Mouse (Mus musculus) frontal cortex, adult (tissue): ENCODE data around the gene Zfp280d.

Experiments used
- ATAC-seq: cut with Nextera tagmentation; 2 replicates; pipeline ENCODE4 v1.9.2; 2017; ENCODE audit warnings: mild to moderate bottlenecking, moderate library complexity, mixed read lengths; ENCODE audit not compliant: low TSS enrichment

Zfp280d gene

DNA sequence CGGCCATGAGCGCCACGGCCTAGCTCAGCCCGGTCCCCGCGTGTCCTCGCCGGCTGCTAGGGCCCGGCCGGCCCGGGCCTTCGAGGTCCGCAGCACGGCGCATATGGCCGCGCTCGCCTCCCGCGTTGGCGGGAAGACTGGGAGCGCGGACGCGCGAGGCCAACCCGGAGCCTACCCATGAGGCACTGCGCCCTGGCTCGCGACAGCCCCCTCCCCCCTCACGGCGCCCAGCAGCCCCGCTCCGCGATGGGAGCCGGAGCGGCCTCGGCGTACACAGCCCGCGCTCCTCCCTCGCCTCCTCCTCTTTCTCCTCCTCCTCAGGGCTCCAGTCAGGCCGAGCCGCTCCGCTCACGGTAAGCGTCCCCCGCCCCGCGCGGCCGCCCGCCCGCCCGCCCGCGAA lies at the start of gene Zfp280d:
TSS of gene Zfp280d (plus strand) at position 184 of the 400 bp plus-strand sequence.
- ATAC-seq, result peak; percentile 93

DNA sequence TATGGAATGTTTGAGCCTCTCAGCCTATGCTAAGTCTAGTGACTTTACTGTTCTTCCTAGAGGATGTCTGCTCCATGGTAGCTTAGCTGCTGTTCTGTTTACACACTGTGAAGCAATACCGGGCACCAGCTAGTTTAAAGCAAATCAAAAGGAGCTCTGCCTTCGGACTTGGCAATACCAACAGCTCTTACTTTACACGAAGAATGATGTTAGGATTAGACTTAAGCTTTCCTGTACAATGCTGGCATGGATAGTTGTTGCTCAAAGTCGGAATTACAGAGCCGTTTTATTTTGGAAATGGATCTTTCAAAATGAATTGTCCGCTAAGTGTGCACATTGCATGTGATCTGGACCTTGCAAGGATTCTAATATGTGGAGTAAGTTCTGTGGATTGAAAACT lies 48.1 kb upstream of the Zfp280d start:
- no peak for ATAC-seq

DNA sequence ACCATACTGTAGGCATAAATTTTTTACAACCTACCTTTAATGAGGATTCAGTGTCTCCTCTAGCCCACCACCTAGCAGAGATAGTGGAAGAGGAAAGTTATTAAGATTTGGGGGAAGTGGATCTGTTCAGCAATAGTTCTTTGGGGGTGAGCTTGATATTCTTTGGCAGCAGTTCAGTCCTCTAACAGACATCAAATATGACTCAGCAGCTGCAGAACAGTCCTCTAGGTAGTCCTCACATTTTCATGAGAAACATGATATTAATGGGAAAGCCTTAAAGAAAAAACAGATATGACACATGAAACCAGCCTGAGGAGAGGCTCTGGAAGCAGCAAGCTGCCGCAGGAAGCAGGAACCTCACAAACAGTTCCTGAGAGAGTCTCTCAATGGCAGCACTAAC lies 22.0 kb upstream of the Zfp280d start:
- ATAC-seq, result no peak

DNA sequence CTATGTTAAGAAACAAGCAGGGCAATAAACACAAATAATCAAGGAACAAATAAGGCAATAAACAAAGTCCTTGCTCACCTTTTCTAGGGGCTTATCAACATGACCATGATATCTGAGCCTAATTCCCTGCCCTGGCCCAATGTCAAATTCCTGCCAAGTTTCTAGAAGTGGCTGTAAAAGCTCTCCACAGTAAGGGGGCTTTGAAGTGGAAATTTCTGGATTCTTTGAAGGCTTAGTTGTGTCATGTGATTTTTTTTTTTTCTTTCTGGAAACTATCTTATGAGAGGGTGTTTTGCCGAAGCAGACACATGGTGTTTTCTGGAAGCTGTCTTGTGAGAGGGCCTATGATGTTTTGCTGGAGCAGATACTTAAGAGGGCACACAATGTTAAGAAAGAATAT lies 19.4 kb upstream of the Zfp280d start:
- ATAC-seq, result no peak

DNA sequence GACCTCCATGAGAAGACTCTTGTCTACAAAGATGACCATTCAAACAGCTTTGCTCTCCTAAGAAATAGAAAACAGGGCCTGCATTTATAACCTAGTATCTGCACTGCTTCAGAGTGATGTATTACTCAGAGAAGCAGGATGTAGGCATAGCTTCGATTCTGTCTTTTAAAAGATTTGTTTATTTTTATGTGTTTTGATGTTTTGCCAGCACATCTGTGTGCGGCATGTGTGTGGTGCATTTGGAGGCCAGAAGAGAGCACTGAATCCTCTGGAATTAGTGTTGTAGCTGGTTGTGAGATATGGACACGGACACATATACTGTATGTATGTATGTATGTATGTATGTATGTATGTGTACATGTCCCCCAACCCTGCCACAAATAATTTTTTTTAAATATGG lies 18.0 kb upstream of the Zfp280d start:
- ATAC-seq, result no peak

DNA sequence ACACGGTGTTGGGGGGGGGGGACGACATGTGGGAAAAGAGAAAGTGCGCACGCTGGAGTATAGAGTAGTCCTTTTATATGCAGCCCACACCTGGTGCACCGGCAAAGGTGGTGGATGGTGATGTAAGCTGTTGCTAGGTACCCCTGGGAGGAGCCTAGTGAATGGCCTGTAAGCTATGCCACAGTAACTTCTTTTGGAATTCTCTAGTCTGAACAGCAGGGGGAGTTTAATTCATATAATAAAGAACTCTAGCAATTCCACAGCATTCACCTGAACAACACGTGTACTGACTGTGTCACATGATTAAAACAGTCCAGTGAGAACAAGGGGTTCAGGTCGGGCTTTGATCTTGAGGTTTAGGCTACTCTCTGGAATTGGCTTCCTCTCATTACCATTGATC lies 14.3 kb upstream of the Zfp280d start:
- peak; percentile 64; the same call in 1 of the 2 replicates for ATAC-seq

DNA sequence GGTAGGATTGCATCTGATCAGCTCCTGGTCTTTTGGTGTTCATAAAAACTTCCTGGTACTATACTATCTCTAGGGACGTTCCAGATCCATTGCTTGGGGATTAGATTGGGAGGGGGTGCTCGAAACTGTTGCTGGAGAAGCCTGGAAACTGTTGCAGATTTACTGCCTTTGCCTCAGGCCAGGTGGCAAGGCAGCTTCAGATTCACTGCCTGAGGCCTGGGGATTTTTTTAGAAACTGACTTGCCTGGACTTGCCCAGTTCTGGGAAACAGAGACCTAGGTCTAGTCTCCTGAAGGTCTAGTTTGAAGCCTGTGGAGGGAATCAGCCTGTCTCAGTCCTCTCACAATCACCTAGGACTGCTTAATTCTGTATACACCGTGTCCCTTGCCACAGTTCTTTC lies 9.8 kb upstream of the Zfp280d start:
- no peak for ATAC-seq

DNA sequence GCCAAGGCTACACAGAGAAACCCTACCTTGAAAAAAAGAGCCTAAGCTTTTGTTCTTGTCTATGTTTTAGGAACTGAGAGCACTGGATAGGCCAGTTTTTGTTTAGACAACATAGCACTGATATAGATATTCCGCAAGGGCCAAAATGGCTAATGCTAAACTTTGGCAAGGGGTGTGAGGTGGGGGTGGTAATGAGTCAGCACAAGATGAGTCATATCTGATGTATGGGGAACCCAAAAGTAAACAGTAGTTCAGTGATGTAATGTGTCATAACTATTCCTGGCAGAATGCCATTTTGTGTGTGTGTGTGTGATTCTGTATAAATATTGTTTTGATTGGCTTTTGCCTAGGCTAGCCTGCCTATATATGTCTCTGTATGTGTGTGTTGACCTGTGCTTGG lies 4.5 kb upstream of the Zfp280d start:
- peak; percentile 29; the same call in 1 of the 2 replicates for ATAC-seq

DNA sequence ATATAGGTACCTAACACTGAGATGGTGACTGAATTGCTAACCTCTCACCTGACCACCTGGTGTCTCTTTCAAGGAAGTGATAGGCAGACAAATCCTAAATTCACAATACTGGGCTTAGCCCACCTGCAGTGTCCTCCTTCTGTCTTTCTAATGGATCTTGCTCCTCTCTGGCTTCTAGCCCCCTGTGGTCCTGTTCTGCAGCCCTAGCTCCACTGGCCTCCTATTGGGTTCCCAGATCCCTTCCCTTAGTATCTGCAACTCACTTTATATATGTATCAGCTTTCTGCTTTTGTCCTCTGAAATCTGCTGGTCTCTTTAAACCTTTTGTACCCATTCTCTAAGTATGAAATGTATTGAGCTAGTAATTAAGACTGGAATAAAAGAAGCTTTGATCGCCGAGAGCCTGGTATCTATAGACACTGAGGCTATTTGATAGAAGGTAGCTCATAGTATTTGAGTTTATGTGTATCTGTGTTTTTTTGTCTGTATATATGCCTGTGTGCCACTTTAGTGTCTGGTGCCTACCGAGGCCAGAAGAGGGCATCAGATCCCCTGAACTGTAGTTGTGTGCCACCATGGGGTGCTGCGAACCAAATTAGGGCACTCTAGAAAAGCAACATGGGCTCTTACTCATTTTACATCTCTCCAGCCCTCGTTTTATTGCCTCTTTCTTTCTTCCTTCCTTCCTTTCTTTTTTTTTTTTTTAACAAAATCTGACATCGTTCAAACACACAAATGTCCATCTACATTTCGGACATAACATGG lies 832 bp upstream of the Zfp280d start:
- ATAC-seq, result no peak

DNA sequence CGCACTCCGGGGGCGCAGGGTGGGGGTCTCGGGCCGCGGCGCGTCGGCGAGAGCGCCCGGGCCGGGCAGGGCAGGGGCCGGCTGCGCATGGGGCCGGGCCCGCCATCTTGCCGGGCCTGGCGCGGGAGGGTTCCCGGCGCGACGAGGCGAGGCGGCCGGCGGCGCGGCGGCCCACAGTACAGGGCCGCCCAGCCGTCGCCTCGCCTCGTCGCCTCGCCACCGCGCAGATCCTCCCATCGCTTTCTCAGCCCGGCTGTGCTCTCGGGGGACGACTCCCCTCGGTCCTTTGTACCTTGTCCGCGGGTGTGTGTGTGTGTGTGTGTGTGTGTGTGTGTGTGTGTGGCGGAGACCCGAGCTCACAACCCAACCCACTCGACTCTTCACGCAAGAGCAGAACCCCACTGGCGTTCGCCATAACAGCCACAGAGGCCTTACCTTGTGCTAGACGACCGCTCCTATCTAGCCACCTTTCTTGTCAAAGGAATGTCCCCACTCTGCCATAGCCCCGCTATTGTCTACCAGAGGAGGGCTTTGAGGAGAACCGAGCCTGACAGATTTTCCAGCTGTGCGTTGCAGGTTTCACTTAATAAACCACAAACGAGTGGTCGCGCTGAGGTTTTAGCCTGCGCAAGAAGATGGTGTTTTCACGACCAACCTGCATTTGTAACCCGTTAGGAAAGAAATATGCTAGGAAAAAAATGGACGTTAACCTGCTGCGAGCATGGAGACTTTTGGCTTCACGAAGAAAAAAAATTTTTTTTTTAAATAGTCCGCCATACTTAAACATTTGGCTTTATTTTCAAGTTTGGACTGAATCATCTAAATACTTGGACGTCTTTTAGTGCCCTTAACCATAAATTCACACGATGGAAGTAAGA lies 680 bp downstream of the Zfp280d start:
- peak; percentile 68 for ATAC-seq

DNA sequence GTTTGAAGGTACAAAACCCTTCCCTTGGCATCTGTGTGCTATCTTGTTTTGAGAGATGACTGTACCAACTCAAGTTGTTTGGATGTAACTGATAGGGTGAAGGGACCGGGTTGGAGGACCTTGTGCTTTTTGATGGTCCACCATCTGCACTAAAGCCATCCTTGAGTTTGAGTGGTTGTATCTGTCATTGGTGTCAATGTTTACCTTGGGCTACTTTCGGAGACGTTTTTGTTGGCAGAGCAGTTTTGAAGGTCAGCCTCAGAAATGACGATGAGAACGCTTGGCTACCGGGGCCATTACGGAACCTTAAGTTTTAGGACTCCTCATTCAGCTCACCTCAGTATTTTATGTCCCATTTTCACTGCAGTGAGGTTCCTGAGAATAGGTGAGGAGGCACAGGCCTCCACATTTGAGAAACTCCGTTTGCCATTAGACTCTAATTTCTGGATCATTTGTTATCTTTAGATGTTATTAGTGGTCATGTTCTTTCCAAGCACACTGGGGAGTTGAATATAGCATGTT lies 1.4 kb downstream of the Zfp280d start:
- no peak for ATAC-seq

DNA sequence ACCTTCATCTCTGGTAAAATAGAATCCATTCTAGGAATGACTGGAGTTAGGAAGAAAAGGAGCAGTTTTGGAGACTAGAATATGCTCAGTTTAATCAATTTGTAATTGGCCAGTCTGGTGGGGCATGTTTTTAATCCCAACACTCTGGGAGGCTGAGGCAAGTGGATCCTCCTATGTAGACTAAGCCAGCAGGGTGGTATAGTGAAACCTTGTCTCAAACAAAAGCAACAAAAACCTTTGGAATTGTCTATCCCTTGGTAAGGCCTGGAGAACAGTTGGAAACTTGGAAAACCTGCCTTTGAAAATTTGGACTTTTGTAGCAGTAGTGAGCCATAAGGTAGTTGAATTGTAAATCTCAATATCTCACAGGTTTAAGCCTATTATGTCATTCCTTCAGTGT lies 2.3 kb downstream of the Zfp280d start:
- no peak for ATAC-seq

DNA sequence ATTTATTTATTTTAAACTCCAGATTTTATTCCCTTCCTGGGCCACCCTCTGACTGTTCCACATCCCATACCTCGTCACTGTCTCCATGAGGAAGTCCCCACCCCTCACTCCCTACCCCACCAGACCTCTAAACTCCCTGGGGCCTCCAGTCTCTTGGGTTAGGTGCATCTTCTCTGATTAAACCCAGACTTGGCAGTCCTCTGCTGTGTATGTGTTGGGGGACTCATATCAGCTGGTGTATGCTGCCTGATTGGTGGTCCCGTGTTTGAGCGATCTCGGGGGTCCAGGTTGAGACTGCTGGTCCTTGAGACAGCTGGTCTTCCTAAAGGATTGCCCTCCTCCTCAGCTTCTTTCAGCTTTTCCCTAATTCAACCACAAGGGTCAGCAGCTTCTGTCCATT lies 5.3 kb downstream of the Zfp280d start:
- no peak for ATAC-seq

DNA sequence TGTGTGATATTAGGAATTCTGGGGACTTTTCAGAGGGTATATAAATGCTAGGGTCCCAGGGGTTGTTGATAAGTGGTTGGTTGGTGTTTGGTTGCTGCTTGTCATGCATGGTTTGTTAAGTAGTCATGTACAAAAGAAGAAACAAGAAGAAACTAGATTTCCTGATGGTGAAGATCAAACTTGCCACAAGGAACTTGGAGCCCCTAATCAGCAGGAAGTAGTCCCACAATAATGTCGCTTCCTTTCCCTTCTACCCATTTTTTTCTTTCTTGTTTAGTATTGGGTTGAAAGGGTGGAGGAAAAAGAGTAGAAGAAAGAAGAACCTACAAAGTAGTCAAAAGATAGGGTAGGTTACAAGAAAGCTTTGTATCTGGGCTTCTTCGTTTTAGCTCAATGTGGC lies 13.0 kb downstream of the Zfp280d start:
- no peak for ATAC-seq

DNA sequence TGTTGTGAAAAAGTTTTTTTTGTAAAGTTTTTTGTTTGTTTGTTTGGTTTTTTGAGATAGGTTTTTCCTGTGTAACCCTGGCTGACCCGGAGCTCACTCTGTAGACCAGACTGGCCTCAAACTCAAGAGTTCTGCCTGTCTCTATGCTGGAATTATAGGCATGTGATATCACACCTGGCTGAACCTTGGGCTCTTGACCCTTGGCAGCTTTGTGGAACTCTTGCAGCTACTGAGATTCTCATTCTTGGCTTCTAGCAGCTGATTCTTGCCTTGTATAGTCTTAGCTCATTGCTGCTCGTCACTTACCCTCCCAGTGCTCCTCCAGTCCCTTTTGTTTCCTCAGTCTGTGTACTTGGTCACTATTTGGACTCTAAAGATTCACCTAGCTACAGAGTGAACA lies 13.6 kb downstream of the Zfp280d start:
- no peak for ATAC-seq

DNA sequence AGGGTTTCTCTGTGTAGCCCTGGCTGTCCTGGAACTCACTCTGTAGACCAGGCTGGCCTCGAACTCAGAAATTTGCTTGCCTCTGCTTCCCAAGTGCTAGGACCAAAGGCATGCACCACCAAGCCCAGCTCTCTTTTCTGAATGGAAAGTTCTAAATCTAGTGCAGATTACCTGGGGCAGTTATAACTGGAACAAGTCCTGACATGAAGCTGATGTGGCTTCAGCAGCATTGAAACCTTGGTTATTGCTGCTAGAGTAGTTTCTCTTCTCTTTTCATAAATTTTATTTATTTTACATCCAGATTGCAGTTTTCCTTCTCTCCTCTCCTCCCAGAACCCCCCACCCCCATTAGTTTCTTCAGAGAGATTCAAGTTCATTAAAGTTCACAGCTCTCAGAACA lies 14.4 kb downstream of the Zfp280d start:
- no peak for ATAC-seq

DNA sequence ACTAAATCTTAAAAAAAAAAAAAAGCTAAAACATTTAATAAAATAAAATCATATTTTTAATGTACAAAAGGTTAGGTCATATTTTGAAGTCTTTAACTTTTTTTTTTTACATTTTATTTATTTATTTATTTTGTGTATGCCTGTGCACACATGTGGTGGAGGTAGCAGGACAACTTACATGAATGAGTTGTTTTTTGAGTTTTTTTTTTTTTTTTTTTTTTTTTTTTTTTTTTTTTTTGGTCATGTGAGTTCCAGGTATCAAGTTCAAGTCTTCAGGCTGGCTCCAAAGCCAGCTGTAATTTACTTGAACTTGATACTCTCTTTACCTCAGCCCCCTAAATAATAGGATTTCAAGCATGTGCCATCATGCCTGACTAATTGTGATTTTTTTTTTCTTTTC lies 19.4 kb downstream of the Zfp280d start:
- no peak for ATAC-seq

DNA sequence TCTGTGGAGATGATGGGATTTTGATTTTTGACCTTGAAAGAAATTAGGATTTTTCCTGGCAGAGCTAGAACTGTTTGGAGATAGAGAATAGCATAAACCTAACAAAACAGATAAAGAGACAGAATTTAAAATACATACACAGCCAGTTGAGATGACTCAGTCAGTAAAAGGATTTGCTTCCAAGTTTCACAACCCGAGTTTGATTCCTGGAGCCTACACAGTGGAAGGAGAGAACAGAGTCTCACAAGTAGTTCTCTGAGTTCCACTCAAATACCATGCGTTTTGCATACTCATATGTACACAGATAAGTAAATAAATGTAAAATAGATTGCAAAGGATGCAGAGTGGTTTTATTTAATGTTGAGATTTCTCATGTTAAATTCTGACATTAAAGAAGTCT lies 35.1 kb downstream of the Zfp280d start:
- peak; percentile 55; the same call in 1 of the 2 replicates for ATAC-seq

DNA sequence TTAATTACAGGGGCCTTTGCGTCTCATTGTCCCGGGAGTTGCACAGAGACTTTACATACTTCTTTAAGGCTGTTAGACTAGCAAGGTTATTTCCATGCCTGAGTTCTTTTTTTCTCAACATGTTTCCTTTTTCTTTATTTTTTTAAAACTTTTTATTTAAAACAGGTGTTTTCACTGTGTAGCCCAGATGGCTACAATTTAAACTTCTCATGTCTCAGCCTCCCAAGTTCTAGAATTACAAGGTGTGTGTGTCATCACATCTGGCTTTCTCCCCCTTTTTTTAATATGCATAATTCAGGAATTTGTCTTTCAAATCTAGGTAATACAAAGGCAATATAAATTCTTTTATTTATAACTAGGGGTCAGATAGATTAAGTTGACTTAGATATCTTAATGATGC lies 58.6 kb downstream of the Zfp280d start:
- no peak for ATAC-seq

DNA sequence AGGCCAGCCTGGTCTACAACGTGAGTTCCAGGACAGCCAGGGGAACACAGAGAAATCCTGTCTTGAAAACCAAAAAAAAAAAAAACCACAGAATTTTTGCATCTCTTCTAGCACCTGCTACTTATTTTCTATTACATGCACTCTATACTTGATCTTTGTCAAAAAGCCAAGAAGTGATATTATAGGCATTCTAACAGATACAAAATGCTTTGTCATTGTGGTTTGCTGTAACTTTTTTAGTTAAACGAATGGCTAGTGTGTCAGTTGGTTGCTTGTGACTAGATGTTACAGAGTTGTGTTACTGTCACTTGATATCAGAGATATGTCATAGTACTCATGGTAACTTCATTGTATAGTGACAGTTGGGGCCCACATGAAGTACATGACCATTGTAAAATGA lies 61.4 kb downstream of the Zfp280d start:
- ATAC-seq, result no peak

DNA sequence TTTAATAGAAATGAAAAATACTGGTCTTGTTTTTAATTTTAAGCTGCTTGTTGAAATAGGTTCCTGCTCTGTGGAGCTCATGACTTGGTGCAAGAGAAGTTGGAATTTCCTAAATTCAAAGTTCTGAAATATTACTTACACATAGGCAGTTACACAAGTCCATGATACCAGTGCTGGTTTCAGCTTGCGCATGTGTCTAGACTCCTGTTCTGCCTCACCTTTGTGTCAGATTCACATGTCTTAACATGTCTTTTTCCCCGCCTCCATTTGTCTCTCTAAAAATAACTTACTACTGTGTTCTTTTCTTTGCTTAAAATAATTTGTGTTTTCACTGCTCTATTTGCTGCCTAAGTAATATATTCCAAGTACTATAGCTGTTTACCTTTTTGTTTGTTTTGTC lies 64.5 kb downstream of the Zfp280d start:
- no peak for ATAC-seq

DNA sequence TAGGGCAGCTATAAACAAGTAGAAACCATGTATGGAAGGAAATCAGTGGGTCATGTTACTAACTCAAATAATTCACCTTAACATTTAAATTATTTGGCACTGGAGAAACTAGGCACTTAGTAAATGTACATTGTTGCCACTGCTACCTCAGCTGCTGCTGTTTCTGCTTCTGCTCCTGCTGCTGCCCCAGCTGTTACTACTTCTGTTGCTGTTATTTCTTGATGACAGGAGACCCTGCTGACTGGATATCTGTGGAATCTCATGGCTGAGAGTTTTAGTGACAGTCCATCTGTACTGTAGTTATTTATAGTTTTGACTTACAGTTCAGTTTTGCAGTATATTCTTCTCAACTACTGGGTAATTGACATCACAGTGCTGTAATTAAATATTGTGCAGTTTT lies 69.2 kb downstream of the Zfp280d start:
- ATAC-seq, result no peak

DNA sequence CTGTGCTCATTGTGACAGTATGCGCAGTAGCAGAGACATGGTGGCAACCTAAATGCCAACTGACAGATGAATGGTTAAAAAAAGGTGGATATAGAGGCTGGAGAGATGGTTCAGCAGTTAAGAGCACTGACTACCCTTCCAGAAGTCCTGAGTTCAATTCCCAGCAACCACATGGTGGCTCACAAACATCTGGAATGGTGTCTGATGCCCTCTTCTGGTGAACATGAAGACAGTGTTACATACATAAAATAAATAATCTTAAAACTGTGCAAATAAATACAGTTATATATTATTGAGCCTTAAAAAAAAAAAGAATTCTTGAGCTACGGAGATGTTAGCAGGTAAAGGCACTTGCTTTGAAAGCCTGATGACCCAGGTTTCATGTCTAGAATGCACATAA lies 97.7 kb downstream of the Zfp280d start:
- no peak for ATAC-seq
